Mouse (Mus musculus) kidney, adult 2 months (tissue): Measurements from ENCODE around the gene Borcs6. TPM values are rescaled to one million over a fixed set of nuclear protein-coding genes. Genes with fewer than 3 reads are reported as not detected.
"Not testable (repeated sequence)": the region's sequence is repeated elsewhere in the genome, so short reads cannot be mapped to it uniquely, and the experiment has no call there.

Experiments
- DNase-seq: peaks from one replicate; pipeline ENCODE4 v3.0.0; 2021
- H3K27ac ChIP-seq: fragments of 200-500 bp; 2 replicates; pipeline ENCODE4 v1.5.1; 2012; ENCODE audit warnings: low read depth, low read length, control low read depth, inconsistent platforms; ENCODE audit not compliant: insufficient read depth
- H3K27me3 ChIP-seq: fragments of 200-500 bp; replicated peaks from 2 replicates; pipeline ENCODE4 v1.6.1; 2012; ENCODE audit warnings: mild to moderate bottlenecking, moderate library complexity, low read length, inconsistent platforms; ENCODE audit not compliant: control insufficient read depth, insufficient read depth
- H3K36me3 ChIP-seq: fragments of 200-500 bp; 2 replicates; pipeline ENCODE4 v1.6.1; 2012; ENCODE audit warnings: mild to moderate bottlenecking, moderate library complexity, low read length, inconsistent platforms; ENCODE audit not compliant: control insufficient read depth, insufficient read depth
- H3K4me1 ChIP-seq: fragments of 200-500 bp; 2 replicates; pipeline ENCODE4 v1.6.1; 2011; ENCODE audit warnings: low read length; ENCODE audit not compliant: control insufficient read depth, insufficient read depth
- H3K4me3 ChIP-seq: fragments of 200-500 bp; 2 replicates; pipeline ENCODE4 v1.5.1; 2011; ENCODE audit warnings: mild to moderate bottlenecking, low read depth, low read length, control low read depth; ENCODE audit not compliant: insufficient read depth
- CTCF ChIP-seq: fragments of 200-500 bp; conservative IDR thresholded peaks from 2 replicates; pipeline ENCODE4 v1.5.1; 2011; ENCODE audit warnings: low read depth, mild to moderate bottlenecking, control low read depth, low read length, moderate library complexity, mixed read lengths; ENCODE audit not compliant: insufficient read depth, insufficient read length
- POLR2A ChIP-seq: fragments of 200-500 bp; IDR thresholded peaks from one replicate; pipeline ENCODE4 v1.6.1; 2011; ENCODE audit warnings: low read depth, low read length, control low read depth
- WGBS: fragments of 180-500 bp; shearing (Covaris S2); methylation state at CpG from one replicate; pipeline ENCODE4 v1.1.7; 2018; 5-methylcytosine and 5-hydroxymethylcytosine counted together
- polyA plus RNA-seq: library from polyadenylated mRNA; depleted of rRNA; stranded (reverse); fragments of >200 nt; gene quantifications from 2 replicates; pipeline ENCODE4 v1.2.3, GENCODE M21; 2012

Gene Borcs6
- polyA plus RNA-seq, 1 experiment: 14.8 TPM

DNA sequence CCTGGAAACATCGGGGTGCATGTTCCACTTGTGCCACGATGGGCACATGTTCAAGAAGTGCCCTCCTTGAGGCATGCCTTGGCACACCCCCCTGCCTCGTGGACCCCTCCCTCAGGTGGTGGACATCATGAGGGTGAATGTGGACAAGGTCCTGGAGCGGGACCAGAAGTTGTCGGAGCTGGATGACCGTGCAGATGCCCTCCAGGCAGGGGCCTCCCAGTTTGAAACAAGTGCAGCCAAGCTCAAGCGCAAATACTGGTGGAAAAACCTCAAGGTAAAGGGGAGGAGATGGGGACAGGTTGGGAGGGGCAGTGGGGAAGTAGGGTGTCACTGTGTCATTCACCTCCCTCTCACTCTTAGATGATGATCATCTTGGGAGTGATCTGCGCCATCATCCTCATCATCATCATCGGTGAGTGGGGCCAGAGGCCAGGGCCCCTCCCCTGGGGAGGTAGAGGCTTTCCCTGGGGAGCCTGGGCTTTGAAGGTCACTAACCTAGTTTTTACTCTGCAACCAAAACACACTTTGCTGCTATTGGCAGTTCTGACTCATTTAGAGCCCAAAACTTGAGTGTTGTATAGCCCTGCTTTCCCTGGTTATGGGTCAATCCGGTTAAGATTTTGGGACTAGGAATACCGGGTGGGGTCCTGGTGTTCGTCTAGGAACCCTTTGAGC lies 30.2 kb downstream of the Borcs6 start:
- Histone ChIP-seq H3K4me3 (peak overlapping the region; percentile 98), H3K4me1 (peaks cover 14% of the 10 kb centered on the region), H3K27me3 (no peaks in the 10 kb centered on the region), H3K36me3 (no peaks in the 10 kb centered on the region), H3K27ac (peak overlapping the region; percentile 98)
- DNase-seq: no peak
- 57% methylated on average over 12 of the region's 12 CpGs for WGBS
- TF ChIP-seq CTCF (no peak), POLR2A (no peak)

DNA sequence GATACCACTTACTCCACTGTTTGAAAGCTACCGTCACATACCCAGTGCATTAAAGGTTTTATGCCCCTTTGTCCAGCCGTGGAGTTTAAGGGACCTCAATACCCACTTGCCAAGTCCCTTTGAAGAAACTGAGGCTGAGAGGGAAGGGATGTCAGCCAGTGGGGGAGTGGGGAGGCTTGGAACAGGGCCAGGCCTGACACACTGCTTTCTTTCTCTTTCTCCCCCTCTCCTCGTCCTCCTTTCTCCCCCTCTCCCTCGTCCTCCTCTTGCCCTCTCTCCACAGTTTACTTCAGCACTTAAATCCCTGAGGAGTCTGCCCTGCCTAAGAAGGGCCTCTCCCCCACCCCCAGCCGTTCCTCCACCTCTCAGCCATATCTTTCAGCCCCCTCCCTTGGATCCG lies 30.9 kb downstream of the Borcs6 start:
- WGBS: 51% methylated on average over 6 of the region's 6 CpGs
- Histone ChIP-seq H3K4me1 (peaks cover 14% of the 10 kb centered on the region), H3K27me3 (no peaks in the 10 kb centered on the region), H3K36me3 (no peaks in the 10 kb centered on the region), H3K4me3 (no peak overlapping the region), H3K27ac (no peak overlapping the region; the same call in 1 of the 2 replicates)
- no peak for DNase-seq
- no peak for TF ChIP-seq CTCF

- H3K4me1 ChIP-seq: peaks cover 14% of the 10 kb centered on the region
- whole genome bisulfite sequencing: 62% methylated on average over 7 of the region's 7 CpGs
Measured at GRCm38 (mm10) chr11:69091566-69092385, 32.3 kb downstream of the Borcs6 start.

DNA sequence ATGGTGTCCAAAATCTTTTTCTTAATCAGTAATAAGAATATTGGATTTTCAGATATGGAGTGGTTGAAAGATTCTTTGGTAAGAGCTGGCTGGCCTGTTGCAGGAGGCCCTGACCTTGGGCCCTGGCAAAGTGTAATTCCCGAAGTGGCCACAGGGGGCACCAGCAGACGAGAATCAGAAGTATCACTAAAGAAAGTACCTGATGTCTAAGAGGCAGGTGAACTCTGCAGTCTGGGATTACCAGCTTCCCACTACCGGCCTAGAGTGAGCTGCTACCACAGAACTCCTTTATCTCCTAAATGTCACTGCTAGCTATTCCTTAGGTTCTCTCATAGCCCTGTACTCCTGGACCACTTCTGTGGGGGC lies 32.9 kb downstream of the Borcs6 start:
- DNase-seq: peak; percentile 94
- Histone ChIP-seq H3K36me3 (no peaks in the 10 kb centered on the region), H3K4me1 (peaks cover 15% of the 10 kb centered on the region), H3K4me3 (no peak overlapping the region), H3K27me3 (no peaks in the 10 kb centered on the region), H3K27ac (no peak overlapping the region)
- 2% methylated on average over 3 of the region's 3 CpGs for WGBS
- TF ChIP-seq CTCF (peak; percentile 83), POLR2A (no peak)

More at GRCm38 (mm10) chr11:69091566-69092385, 32.3 kb downstream of the Borcs6 start:
- no peak for DNase-seq
- TF ChIP-seq POLR2A (no peak), CTCF (no peak)
- Histone ChIP-seq H3K27me3 (no peaks in the 10 kb centered on the region), H3K36me3 (no peaks in the 10 kb centered on the region), H3K27ac (no peak overlapping the region; the same call in 1 of the 2 replicates), H3K4me3 (no peak overlapping the region)

DNA sequence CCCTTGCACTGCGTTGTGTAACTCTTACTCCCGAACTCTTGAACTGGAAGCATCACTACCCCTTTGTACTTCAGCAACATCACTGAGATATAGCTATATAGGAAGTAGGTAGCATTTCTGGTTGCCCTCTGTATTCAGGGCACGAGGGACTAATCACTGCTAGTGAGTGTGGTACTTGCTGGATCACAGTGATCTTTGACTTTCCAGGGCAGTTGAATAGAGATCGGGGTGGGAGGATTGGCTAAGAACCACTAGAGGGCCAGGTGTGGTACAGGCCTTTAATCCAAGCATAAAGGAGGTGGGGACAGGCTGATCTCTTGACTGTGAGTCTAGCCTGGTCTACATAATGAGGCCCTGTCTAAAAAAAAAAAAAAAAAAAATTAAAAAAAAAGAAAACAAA lies 33.4 kb downstream of the Borcs6 start:
- no peaks in the 10 kb centered on the region for H3K36me3 ChIP-seq
- peak; percentile 44 for DNase-seq
- H3K27ac ChIP-seq: no peak overlapping the region
- H3K27me3 ChIP-seq: no peaks in the 10 kb centered on the region
- no peak overlapping the region for H3K4me3 ChIP-seq
- TF ChIP-seq CTCF: no peak; the same call in 1 of the 2 replicates
- no peak for TF ChIP-seq POLR2A
- 64% methylated on average over 4 of the region's 4 CpGs for WGBS
- peaks cover 20% of the 10 kb centered on the region for H3K4me1 ChIP-seq

DNA sequence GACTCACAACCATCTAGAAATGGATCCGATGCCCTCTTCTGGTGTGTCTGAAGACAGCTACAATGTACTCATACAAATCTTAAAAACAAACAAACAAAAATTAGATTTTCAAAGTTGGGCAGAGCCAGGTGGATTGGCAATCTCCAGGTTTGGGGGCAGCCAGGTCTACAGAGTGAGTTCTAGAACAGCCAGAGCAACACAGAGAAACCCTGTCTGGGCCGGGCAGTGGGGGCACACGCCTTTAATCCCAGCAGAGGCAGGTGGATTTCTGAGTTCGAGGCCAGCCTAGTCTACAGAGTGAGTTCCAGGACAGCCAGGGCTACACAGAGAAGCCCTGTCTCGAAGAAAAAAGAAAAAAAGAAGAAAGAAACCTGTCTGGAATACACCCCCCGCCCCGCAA lies 34.3 kb downstream of the Borcs6 start:
- H3K27ac ChIP-seq, H3K27me3 ChIP-seq, H3K36me3 ChIP-seq, DNase-seq, H3K4me3 ChIP-seq: not testable (repeated sequence)
- H3K4me1 ChIP-seq: peaks cover 27% of the 10 kb centered on the region
- 88% methylated on average over 7 of the region's 7 CpGs for WGBS

DNA sequence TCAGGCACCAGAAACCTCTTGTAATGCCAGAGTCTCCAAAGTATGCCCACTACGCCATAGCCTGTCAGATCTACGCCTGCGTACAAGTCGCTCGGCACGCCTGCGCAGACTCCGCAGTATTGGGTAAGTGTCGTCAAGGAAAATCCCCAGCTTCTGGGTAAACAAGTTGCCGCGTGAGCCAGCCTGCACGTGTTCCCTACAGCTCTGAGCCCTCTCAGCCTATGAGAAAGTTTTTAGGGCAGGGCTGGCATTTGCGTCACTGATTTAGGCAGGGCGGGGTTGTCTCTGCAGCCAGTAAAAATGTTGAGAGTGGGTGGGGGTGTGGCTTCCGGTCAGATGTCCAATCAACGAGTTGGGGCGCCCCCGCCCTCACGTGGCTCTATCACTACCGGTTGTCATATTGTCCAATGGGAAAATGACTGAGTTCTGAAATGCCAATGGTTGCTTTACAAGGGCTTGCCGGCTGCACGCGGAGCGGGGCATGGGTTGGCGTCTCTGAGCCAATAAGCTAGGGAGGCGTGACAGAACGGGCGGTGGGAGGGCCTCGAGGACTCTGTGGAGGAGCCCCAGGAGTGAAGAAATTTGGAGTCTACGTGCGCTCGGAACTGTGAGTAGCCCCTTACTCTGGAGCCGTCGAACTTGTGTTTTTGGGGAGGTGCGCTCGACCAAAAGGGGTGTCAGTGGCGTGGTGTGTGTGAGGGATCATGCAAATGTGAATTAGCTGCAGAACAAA lies 35.3 kb downstream of the Borcs6 start, which contains the start of gene Per1:
Gene Per1 (plus strand): TSS at position 521 of the 733 bp plus-strand sequence.
- no peaks in the 10 kb centered on the region for H3K27me3 ChIP-seq
- TF ChIP-seq POLR2A (peak; percentile 92), CTCF (no peak)
- DNase-seq: peak; percentile 100
- peak within 1 kb of the TSS; percentile 99 for H3K27ac ChIP-seq
- WGBS: under 1% methylated on average over 37 of the region's 37 CpGs
- H3K4me3 ChIP-seq: peak within 1 kb of the TSS; percentile 91
- H3K36me3 ChIP-seq: no peaks in the 10 kb centered on the region
- peaks cover 22% of the 10 kb centered on the region for H3K4me1 ChIP-seq
